Mouse (Mus musculus): Measurements from ENCODE around the gene Serpina3n. TPM values are rescaled to one million over a fixed set of nuclear protein-coding genes. Genes with fewer than 3 reads are reported as not detected.
"Not testable (repeated sequence)": the region's sequence is repeated elsewhere in the genome, so short reads cannot be mapped to it uniquely, and the experiment has no call there.

Serpina3n gene
- total RNA-seq, 2 experiments from 2014 or later, result 1.3 to 1.8 TPM

DNA sequence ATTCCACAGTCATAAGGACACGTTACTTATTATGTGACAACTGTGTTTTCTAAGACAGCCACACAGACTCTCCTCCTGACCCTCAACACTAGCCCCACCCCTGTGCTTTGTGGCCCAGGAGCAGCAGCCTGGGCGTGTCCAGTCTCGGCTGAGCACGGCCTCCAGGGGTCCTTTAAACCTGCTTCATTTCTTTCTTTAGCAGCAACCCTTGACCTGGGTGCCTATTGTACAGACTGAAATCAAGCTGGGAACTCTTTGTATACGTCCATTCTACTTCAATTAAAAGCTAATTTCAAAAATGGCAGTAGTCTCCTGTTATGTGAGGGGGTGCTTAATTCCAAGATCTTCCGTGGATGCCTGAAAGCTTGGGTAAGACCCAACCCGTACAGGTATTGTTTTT, 26.7 kb downstream of the Serpina3n start:
- no peak for DNase-seq (ENCODE audit: low spot score in 2 of 2)

DNA sequence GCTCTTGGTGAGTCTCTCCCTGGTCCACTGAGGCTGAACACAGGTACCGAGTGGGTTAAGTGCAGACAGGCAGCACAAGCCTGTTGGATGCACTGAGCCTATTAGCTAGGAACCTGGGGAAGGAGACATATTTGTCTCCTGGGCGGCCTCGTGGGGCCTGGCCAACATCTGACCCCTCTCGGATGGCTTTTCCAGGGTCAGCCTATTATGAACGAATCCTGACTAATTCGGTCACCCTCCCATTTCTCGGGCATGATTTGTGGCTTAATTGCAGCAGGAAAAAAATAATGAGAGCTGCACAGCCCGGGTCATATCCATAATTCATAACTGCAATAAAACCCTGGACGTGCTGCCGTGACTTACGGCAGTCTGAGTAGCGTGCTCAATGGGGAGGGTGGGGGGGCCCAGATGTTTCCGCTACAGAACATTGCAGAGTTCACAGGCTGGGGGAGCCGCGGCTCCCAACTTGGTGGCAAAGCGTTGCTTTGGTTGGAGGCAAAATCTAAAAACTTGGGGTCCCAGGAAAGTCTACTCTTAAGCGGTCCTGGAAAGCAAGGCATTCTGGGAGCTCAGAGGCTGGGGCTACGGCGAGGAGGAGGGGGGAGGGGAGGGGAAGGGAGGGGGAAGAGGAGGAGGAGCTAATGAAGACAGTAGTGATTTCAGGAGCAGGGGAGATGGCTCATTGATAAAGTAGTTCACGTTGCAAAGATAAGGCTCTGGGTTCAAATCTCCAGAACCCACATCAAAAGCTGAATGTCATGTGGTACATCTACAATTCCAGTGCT, 27.6 kb downstream of the Serpina3n start:
- no peak for DNase-seq (ENCODE audit: low spot score in 2 of 2)

DNA sequence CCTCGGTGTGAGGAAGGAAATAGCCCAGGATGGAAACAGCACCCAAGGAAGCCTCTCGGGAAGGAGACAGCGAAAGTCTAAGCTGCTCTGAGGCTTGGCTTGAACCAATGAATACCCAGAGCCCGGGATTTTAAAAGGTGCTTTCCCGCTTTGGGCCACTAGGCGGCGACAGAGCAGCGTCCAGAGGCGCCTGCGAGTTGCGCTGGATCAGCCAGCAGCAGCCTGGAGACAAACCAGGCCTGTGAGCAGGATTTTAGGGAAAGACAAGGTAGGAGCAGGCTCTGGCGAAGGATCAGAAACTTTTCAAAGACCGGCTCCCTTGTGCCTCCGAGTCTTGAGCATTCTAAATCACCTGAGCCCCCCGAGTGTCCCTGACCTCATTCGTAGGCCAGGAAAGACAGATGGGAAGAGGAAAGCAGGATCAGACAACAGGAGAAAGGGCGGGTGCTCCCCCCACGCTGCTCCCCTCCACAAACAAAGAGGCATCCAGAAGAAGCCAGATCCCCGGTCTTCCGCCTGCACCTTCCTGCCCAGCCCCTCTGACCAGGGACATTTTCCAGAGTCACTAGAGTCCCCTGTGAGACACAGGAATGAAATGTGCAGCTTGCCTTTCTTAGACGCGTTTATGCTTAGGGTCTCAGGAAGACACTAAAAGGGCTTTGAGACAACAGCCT, 33.7 kb downstream of the Serpina3n start:
- peak; percentile 81 to 84 for DNase-seq (ENCODE audit: low spot score in 2 of 2)

DNA sequence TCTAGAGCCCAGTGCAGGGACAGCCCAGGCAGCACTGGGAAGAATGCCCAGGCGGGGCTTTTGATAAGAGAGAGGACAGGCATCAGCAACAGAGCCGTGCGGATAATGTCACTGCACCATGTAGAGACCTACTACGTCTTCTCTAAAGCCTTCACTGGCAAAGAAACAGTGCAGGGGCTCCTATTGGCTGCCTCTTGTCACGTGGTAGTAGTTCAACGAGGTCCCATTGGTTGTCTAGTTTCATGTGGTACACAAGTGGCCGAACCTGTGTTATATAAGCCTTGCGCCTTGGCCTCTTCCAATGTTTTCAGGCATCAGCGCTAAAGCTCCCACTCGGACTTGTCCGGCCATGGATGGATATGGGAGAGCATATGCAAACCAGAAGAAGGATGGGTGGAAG, 37.2 kb downstream of the Serpina3n start:
- no peak for DNase-seq (ENCODE audit: low spot score in 2 of 2)

DNA sequence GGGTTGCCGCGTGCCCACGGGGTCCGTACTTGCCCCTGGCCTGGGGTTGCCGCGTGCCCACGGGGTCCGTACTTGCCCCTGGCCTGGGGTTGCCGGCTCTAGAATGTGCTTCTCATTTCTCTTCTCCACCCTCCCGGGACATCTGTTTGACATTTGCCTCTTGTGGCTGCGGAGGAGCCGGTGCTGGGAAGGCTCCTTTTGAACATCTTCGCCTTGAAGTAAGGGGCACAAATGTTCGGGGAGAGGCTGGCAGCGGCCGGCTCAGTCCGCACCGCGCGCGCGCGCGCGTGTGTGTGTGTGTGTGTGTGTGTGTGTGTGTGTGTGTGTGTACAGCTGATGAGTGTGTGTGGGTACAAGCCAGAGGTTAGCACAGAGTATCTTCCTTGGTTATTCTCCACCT, 40.5 kb downstream of the Serpina3n start:
- not testable (repeated sequence) for DNase-seq (ENCODE audit: low spot score in 2 of 2)

DNA sequence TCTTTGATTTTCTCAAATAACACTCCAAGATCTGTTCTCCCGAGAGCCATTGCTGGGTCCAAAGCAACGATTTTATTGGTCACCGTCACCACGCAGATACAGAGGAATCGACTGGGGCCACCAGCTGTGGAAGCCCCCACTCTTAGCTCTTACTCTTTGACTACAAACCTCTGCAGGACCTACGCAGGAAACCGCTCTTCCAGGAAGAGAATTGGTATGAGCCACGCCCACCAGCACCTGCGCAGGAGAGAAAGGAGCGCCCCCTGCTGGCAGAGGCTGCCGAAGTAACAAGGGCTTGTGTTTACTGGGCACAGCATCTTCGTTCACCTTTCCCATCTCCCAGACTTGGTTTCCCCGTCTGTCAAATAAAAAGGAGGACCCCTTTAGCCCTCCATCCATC, 41.6 kb downstream of the Serpina3n start:
- DNase-seq (ENCODE audit: low spot score in 2 of 2), result no peak

DNA sequence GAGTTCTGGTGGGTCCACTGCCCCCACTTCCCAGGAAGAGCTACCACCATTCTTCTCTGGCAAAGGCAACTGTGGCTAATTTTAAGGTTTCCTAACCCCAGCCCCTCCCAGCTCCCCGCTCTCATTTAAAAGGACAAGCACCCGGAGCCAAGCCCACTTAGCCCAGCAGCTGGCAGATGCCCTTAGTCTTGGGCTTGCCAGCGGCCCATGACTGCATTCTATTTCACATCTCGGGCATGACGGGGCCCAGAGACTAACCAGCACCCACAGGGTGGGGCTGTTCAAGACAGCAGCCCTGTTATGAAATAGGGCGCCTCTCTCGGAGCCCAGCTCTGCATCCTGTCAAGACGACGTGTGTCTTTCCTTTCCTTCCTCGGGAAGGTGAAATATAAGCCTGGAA, 43.7 kb downstream of the Serpina3n start:
- DNase-seq (ENCODE audit: low spot score in 2 of 2), result no peak

DNA sequence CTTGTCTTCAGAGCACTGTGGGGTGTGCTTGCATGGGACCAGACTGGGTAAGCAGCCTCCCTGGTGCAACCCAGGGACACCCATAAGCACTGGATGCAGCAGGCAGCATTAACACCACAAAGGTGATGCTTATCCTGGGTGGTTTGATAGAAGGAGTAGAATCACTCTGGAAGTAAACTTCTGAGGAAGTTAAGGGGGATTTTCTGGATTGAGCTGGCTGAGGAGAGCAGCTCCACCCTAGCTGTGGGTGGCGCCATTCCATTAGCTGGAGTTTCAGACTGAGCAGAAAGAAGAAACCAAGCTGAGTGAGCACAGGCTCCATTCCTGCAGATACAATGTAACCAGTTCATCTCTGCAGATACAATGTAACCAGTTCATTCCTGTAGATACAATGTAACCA, 46.5 kb downstream of the Serpina3n start:
- no peak for DNase-seq (ENCODE audit: low spot score in 2 of 2)

DNA sequence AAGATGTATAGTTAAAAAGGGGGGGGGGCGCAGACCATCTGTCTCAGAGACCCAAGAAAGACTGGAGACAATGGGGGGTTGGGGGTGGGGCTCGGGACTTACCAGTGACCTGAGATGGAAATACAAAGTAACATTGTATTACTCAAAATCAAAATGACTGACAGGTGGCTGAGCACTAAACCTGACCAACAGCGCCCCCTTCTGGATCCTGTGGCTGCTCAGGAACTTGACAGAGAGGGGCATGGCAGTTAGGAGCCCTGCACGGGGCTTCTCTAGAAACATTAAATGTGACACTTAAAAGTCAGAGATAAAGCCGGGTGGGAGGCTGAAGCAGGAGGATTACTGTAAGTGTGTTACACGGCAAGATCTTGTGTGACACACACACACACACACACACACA, 52.8 kb downstream of the Serpina3n start:
- no peak for DNase-seq (ENCODE audit: low spot score in 2 of 2)

DNA sequence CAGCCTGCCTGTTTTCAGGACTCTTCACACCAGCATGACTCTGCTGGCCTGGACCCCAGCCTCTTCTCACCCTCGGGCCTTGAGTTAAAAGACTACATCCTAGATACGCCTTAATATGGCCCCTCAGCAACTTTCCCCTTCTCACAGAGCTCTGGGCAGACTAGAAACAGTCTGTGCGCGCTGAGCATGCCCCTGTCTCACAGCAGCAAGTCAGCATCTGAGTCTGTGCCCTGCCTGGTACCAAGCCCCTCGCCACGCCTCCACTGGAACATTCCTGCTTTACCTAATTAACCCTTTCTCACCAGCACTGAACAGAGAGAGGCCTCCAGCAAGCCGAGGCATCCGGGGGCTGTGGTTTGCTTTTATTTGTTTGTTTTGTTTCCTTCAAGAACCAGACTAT, 54.8 kb downstream of the Serpina3n start:
- no peak for DNase-seq (ENCODE audit: low spot score in 2 of 2)

Other genes with a start within 250 kb of the Serpina3n start
- not detected for gene Serpina3f, start 192.2 kb upstream of the Serpina3n start, total RNA-seq (2021)
- under 1 TPM; 0.20 to 0.91 TPM for gene Serpina3g, start 170.5 kb upstream of the Serpina3n start, total RNA-seq (2021)
- gene Serpina3i, start 143.6 kb upstream of the Serpina3n start, total RNA-seq (2021), result under 1 TPM in 1 of 2 experiments, not detected in 1; 0.31 TPM
- not detected for gene Serpina3j, start 92.2 kb upstream of the Serpina3n start, total RNA-seq (2021)
- gene Serpina3k, start 68.2 kb upstream of the Serpina3n start, total RNA-seq (2021), result 1 to 10 TPM in 1 of 2 experiments, under 1 TPM in 1; 0.42 to 1.6 TPM
- gene Serpina3m, start 68.2 kb upstream of the Serpina3n start, total RNA-seq (2021), result under 1 TPM; 0.17 to 0.93 TPM
- gene Gsc, start 66.6 kb downstream of the Serpina3n start, total RNA-seq (2021), result 1 to 10 TPM in 1 of 2 experiments, under 1 TPM in 1; 0.41 to 1.3 TPM

Measured in gastrocnemius, postnatal 4 days (tissue).